Mouse (Mus musculus): ENCODE results near the gene Psmd4. TPM values are rescaled to one million over a fixed set of nuclear protein-coding genes. Genes with fewer than 3 reads are reported as not detected.

Gene Psmd4
- polyA plus RNA-seq, 1 experiment from 2014 or later, result 288 TPM

DNA sequence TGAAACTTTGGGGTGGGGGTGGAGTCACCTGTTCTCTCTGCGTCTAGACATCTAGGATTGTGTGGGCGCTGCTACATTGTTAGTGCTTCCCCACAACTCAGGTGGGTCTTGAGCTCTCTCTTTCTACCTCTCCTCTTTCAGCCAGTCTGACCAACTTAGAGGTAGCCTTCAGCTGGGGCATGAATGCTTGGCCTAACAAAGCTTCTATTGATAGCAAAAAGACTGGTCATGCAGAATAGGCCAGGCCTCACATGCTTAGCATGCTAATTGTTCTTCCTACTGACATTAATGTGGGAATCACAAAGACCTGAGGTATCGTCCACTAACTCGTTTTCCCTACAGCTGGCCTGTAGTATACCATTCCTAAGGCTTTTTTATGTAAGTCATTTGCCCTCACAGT lies 39.8 kb downstream of the Psmd4 start:
- H3K4me1 ChIP-seq (ENCODE audit: control insufficient read depth, insufficient read depth, low read depth, low read length), result no peaks in the 10 kb centered on the region
- H3K9ac ChIP-seq (ENCODE audit: low read depth, low read length), result no peak overlapping the region
- 62% methylated on average over 4 of the region's 4 CpGs for WGBS
- H3K36me3 ChIP-seq (ENCODE audit: control insufficient read depth, insufficient read depth, low read length), result peaks cover 33% of the 10 kb centered on the region
- H3K4me3 ChIP-seq (ENCODE audit: low read length), result no peak overlapping the region
- no peaks in the 10 kb centered on the region for H3K9me3 ChIP-seq (ENCODE audit: control insufficient read depth, low read length)
- ATAC-seq, result peak; percentile 9; the same call in 1 of the 2 replicates
- no peak overlapping the region for H3K4me2 ChIP-seq (ENCODE audit: low read length)
- no peak overlapping the region for H3K27ac ChIP-seq (ENCODE audit: low read depth, low read length)
- H3K27me3 ChIP-seq (replicated peaks; ENCODE audit: control insufficient read depth, insufficient read depth, low read length), result no peaks in the 10 kb centered on the region

DNA sequence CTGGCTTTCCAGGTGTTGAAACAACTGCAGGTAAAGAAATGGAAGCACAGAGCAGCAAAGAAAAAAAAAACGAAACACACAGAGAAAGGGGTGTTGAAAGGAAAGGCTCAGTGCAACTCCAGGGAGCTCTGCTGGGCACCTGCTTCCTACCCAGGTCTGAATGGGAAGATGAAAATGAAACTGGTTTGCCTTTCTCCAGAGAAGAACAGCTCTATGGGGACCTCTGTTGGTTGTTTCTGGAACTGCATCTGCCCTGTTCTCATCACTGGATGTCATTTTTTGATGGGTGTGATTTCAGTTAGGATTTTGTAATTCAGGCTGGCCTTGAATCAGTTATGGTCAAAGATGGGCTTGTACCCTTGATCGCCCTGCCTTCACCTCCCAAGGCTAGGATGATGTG lies 45.5 kb downstream of the Psmd4 start:
- 29% methylated on average over 2 of the region's 2 CpGs for WGBS
- Histone ChIP-seq H3K36me3 (ENCODE audit: control insufficient read depth, insufficient read depth, low read length) (peaks cover 44% of the 10 kb centered on the region), H3K9me3 (ENCODE audit: control insufficient read depth, low read length) (no peaks in the 10 kb centered on the region), H3K27me3 (replicated peaks; ENCODE audit: control insufficient read depth, insufficient read depth, low read length) (no peaks in the 10 kb centered on the region), H3K4me1 (ENCODE audit: control insufficient read depth, insufficient read depth, low read depth, low read length) (no peaks in the 10 kb centered on the region), H3K4me2 (ENCODE audit: low read length) (no peak overlapping the region), H3K27ac (ENCODE audit: low read depth, low read length) (no peak overlapping the region), H3K4me3 (ENCODE audit: low read length) (no peak overlapping the region), H3K9ac (ENCODE audit: low read depth, low read length) (no peak overlapping the region)
- ATAC-seq, result peak; percentile 31; the same call in 1 of the 2 replicates

DNA sequence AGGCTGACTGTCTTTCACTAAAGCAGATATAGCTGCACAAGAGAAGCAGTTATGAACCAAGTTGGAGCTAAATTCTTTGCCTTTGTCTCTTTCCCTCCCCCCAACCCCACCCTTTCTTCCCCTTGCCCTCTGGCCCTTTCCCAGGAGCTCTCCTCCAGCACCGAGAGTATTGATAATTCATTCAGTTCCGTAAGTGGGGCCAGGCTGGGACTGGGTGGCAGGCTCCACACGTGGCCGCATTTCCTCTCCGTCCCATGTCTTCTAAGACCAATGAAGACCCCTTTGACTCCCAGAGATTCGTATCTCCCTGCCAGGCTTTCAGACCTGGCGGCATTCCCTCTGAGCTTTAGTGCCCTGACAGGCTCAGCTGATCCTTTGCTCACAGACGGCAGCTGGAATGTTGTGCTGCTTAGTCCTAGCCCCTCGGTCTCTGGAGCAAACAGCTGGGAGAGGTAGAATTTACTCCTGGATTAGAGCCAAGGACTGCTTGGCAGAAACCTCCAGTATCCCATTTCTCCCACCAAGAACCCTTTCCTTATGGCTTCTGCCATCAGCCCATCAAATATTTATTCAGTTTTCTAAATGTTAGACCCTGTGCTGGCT lies 53.2 kb downstream of the Psmd4 start:
- Histone ChIP-seq H3K9me3 (ENCODE audit: control insufficient read depth, low read length) (no peaks in the 10 kb centered on the region), H3K36me3 (ENCODE audit: control insufficient read depth, insufficient read depth, low read length) (peaks cover 7% of the 10 kb centered on the region), H3K4me2 (ENCODE audit: low read length) (no peak overlapping the region), H3K4me1 (ENCODE audit: control insufficient read depth, insufficient read depth, low read depth, low read length) (peaks cover 2% of the 10 kb centered on the region; the same call in 1 of the 2 replicates), H3K27me3 (replicated peaks; ENCODE audit: control insufficient read depth, insufficient read depth, low read length) (no peaks in the 10 kb centered on the region), H3K9ac (ENCODE audit: low read depth, low read length) (no peak overlapping the region), H3K27ac (ENCODE audit: low read depth, low read length) (no peak overlapping the region), H3K4me3 (ENCODE audit: low read length) (no peak overlapping the region)
- WGBS, result 38% methylated on average over 9 of the region's 9 CpGs
- ATAC-seq, result no peak

DNA sequence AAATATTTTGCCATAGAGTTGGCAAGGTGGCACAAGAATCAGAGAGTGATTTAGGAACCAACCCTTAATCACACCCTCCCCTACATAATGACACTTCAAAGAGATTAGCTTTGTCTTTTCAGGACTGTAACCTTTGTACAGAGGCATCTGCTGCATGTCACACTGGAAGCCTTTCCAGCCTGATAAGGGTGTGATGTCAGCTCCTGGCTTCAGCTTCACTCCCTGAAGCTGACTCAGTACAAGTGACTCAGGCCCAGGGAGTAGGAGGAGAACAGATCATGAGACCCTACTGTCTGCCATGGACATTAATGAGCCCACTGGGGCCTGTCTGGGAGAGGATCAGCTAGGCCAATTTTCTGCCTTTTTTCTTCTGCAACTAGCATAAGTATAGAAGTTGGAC lies 54.8 kb downstream of the Psmd4 start:
- Histone ChIP-seq H3K36me3 (ENCODE audit: control insufficient read depth, insufficient read depth, low read length) (peaks cover 9% of the 10 kb centered on the region), H3K4me3 (ENCODE audit: low read length) (no peak overlapping the region), H3K9me3 (ENCODE audit: control insufficient read depth, low read length) (no peaks in the 10 kb centered on the region), H3K4me1 (ENCODE audit: control insufficient read depth, insufficient read depth, low read depth, low read length) (peaks cover 2% of the 10 kb centered on the region; the same call in 1 of the 2 replicates), H3K27ac (ENCODE audit: low read depth, low read length) (no peak overlapping the region), H3K9ac (ENCODE audit: low read depth, low read length) (no peak overlapping the region), H3K4me2 (ENCODE audit: low read length) (no peak overlapping the region), H3K27me3 (replicated peaks; ENCODE audit: control insufficient read depth, insufficient read depth, low read length) (no peaks in the 10 kb centered on the region)
- ATAC-seq, result no peak

DNA sequence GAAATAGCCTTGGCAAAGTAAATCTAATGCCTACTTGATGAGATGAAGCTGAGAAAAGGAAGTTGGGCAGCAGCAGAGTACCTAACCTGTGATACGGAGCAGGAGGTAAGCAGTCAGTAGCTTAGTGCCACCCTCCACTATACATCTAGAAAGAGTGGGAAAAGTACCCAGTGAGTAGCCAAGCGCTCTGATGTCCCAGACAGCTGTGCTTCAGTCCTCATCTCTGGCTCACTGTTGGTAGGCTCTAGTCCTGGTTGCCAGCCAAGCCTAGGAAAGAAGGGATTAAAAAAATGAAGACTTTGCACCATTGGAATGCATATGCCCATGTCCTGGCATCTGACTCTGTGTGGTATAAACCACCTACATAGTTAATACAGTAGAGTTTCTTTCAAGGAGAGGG lies 56.9 kb downstream of the Psmd4 start:
- peaks cover 9% of the 10 kb centered on the region; the same call in 1 of the 2 replicates for H3K36me3 ChIP-seq (ENCODE audit: control insufficient read depth, insufficient read depth, low read length)
- no peak overlapping the region for H3K27ac ChIP-seq (ENCODE audit: low read depth, low read length)
- no peak overlapping the region for H3K4me3 ChIP-seq (ENCODE audit: low read length)
- peaks cover 2% of the 10 kb centered on the region; the same call in 1 of the 2 replicates for H3K4me1 ChIP-seq (ENCODE audit: control insufficient read depth, insufficient read depth, low read depth, low read length)
- no peak overlapping the region for H3K4me2 ChIP-seq (ENCODE audit: low read length)
- H3K9ac ChIP-seq (ENCODE audit: low read depth, low read length), result no peak overlapping the region
- ATAC-seq, result no peak
- WGBS, result 98% methylated on average over 2 of the region's 2 CpGs
- no peaks in the 10 kb centered on the region for H3K9me3 ChIP-seq (ENCODE audit: control insufficient read depth, low read length)
- no peaks in the 10 kb centered on the region for H3K27me3 ChIP-seq (replicated peaks; ENCODE audit: control insufficient read depth, insufficient read depth, low read length)

DNA sequence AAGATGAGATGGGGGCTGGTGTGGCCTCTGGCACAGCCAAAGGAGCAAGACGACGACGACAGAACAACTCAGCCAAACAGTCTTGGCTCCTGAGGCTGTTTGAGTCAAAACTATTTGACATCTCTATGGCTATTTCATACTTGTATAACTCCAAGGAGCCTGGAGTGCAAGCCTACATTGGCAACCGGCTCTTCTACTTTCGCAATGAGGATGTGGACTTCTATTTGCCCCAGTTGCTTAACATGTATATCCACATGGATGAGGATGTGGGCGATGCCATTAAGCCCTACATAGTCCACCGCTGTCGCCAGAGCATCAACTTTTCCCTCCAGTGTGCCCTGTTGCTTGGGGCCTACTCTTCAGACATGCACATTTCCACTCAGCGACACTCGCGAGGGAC lies 58.1 kb downstream of the Psmd4 start:
- Histone ChIP-seq H3K9ac (ENCODE audit: low read depth, low read length) (no peak overlapping the region), H3K4me2 (ENCODE audit: low read length) (no peak overlapping the region), H3K4me1 (ENCODE audit: control insufficient read depth, insufficient read depth, low read depth, low read length) (peaks cover 2% of the 10 kb centered on the region; the same call in 1 of the 2 replicates), H3K27me3 (replicated peaks; ENCODE audit: control insufficient read depth, insufficient read depth, low read length) (no peaks in the 10 kb centered on the region), H3K27ac (ENCODE audit: low read depth, low read length) (no peak overlapping the region), H3K36me3 (ENCODE audit: control insufficient read depth, insufficient read depth, low read length) (peaks cover 9% of the 10 kb centered on the region; the same call in 1 of the 2 replicates), H3K9me3 (ENCODE audit: control insufficient read depth, low read length) (no peaks in the 10 kb centered on the region), H3K4me3 (ENCODE audit: low read length) (no peak overlapping the region)
- ATAC-seq, result no peak
- 88% methylated on average over 11 of the region's 11 CpGs for WGBS

Small RNA genes within 50 kb of the gene (microRNA-seq; reads per million reads assigned to microRNA genes)
- 0.62 reads per million for gene Mir7013

Other genes starting within 250 kb of the Psmd4 start
- 16.4 and 17.3 TPM in 2 replicates for gene Pogz, start 205.0 kb downstream of the Psmd4 start, polyA plus RNA-seq (2015; fragmentation: Nextera tagmentation; extraction: Ambion mirVana)
- 358 and 373 TPM in 2 replicates for gene Psmb4, start 155.7 kb downstream of the Psmd4 start, polyA plus RNA-seq (2015; fragmentation: Nextera tagmentation; extraction: Ambion mirVana)
- 18.1 and 23.5 TPM in 2 replicates for gene Selenbp1, start 109.6 kb downstream of the Psmd4 start, polyA plus RNA-seq (2015; fragmentation: Nextera tagmentation; extraction: Ambion mirVana)
- gene Rfx5, start 88.5 kb downstream of the Psmd4 start, polyA plus RNA-seq (2015; fragmentation: Nextera tagmentation; extraction: Ambion mirVana), result 6.1 and 7.1 TPM in 2 replicates
- 22.1 and 26.2 TPM in 2 replicates for gene Pi4kb, start 67.9 kb downstream of the Psmd4 start, polyA plus RNA-seq (2015; fragmentation: Nextera tagmentation; extraction: Ambion mirVana)
- 15.9 and 22.0 TPM in 2 replicates for gene Zfp687, start 27.2 kb downstream of the Psmd4 start, polyA plus RNA-seq (2015; fragmentation: Nextera tagmentation; extraction: Ambion mirVana)
- gene Pip5k1a, start 64.3 kb upstream of the Psmd4 start, polyA plus RNA-seq (2015; fragmentation: Nextera tagmentation; extraction: Ambion mirVana), result 13.8 and 14.5 TPM in 2 replicates
- 142 and 158 TPM in 2 replicates for gene Vps72, start 68.4 kb upstream of the Psmd4 start, polyA plus RNA-seq (2015; fragmentation: Nextera tagmentation; extraction: Ambion mirVana)
- 0.98 and 1.7 TPM in 2 replicates for gene Tmod4, start 81.9 kb upstream of the Psmd4 start, polyA plus RNA-seq (2015; fragmentation: Nextera tagmentation; extraction: Ambion mirVana)
- gene Scnm1, start 91.4 kb upstream of the Psmd4 start, polyA plus RNA-seq (2015; fragmentation: Nextera tagmentation; extraction: Ambion mirVana), result 83.2 and 83.6 TPM in 2 replicates
- 51.9 and 52.3 TPM in 2 replicates for gene Lysmd1, start 91.5 kb upstream of the Psmd4 start, polyA plus RNA-seq (2015; fragmentation: Nextera tagmentation; extraction: Ambion mirVana)
- 3.0 and 3.3 TPM in 2 replicates for gene Tnfaip8l2, start 99.7 kb upstream of the Psmd4 start, polyA plus RNA-seq (2015; fragmentation: Nextera tagmentation; extraction: Ambion mirVana)
- 15.2 and 21.8 TPM in 2 replicates for gene Sema6c, start 117.8 kb upstream of the Psmd4 start, polyA plus RNA-seq (2015; fragmentation: Nextera tagmentation; extraction: Ambion mirVana)
- gene Gabpb2, start 175.3 kb upstream of the Psmd4 start, polyA plus RNA-seq (2015; fragmentation: Nextera tagmentation; extraction: Ambion mirVana), result 2.4 and 3.0 TPM in 2 replicates
- 59.1 and 61.0 TPM in 2 replicates for gene Cdc42se1, start 186.1 kb upstream of the Psmd4 start, polyA plus RNA-seq (2015; fragmentation: Nextera tagmentation; extraction: Ambion mirVana)
- 282 and 327 TPM in 2 replicates for gene Mllt11, start 189.6 kb upstream of the Psmd4 start, polyA plus RNA-seq (2015; fragmentation: Nextera tagmentation; extraction: Ambion mirVana)
- gene Gm128, start 199.0 kb upstream of the Psmd4 start, polyA plus RNA-seq (2015; fragmentation: Nextera tagmentation; extraction: Ambion mirVana), result 0.29 and 0.30 TPM in 2 replicates
- gene Bnipl, start 208.6 kb upstream of the Psmd4 start, polyA plus RNA-seq (2015; fragmentation: Nextera tagmentation; extraction: Ambion mirVana), result 0.20 TPM in 1 of 2 replicates, not detected in the other
- gene Mindy1, start 238.7 kb upstream of the Psmd4 start, polyA plus RNA-seq (2015; fragmentation: Nextera tagmentation; extraction: Ambion mirVana), result 35.8 and 36.3 TPM in 2 replicates
- 77.6 and 79.9 TPM in 2 replicates for gene Prune1, start 239.5 kb upstream of the Psmd4 start, polyA plus RNA-seq (2015; fragmentation: Nextera tagmentation; extraction: Ambion mirVana)

Measured in hindbrain, embryonic 16.5 days (tissue).